30 mouse cellular contexts compared by ENCODE assay signal in genomic region chr8:108661486-108662093, GRCm38 (mm10).
A peak's percentile ranks its signal among the peaks of the same experiment; 100 is the strongest.
DNase-seq lines count a peak whose midpoint lies in the region; ATAC-seq lines count a peak whose summit lies in the region.
"Had no signal": no experiment of that assay in that cellular context is flagged by ENCODE, and none has a peak within 500 bp of the region (broad histone marks: within the 10 kb centered on the region; RNA-seq: fewer than 3 reads in every experiment).

No protein-coding gene starts in this region.

- no peaks in the 10 kb centered on the region for H3K27me3 ChIP-seq in hindbrain, embryonic 10.5 days (ENCODE audit: insufficient read depth, poor library complexity, severe bottlenecking)
- no peaks in the 10 kb centered on the region for H3K27me3 ChIP-seq in hindbrain, embryonic 11.5 days (ENCODE audit: control insufficient read depth, insufficient read depth, low read length)
- H3K27me3 ChIP-seq in embryonic facial prominence, embryonic 14.5 days (replicated peaks; ENCODE audit: control insufficient read depth, insufficient read depth, low read length), result no peaks in the 10 kb centered on the region
- H3K27me3 ChIP-seq in limb, embryonic 13.5 days, result no peaks in the 10 kb centered on the region
- H3K27me3 ChIP-seq: embryonic facial prominence, embryonic 15.5 days; heart, embryonic 15.5 days; liver, embryonic 15.5 days; stomach, embryonic 15.5 days had no signal

- no peak overlapping the region for H3K4me2 ChIP-seq in hindbrain, embryonic 11.5 days (replicated peaks; ENCODE audit: low read depth, low read length)
- no peak overlapping the region for H3K4me2 ChIP-seq in embryonic facial prominence, embryonic 14.5 days (ENCODE audit: low read depth, low read length)
- peak overlapping the region; percentile 11; the same call in 1 of the 2 replicates for H3K4me2 ChIP-seq in limb, embryonic 13.5 days (replicated peaks)
- H3K4me2 ChIP-seq: embryonic facial prominence, embryonic 15.5 days; heart, embryonic 15.5 days; hindbrain, embryonic 14.5 days; liver, embryonic 15.5 days; lung, embryonic 14.5 days; stomach, embryonic 15.5 days had no signal

- intact Hi-C loops in left cerebral cortex, postnatal 25 days (cut with DNase I), result no loop called here

- peaks cover 10% of the 10 kb centered on the region; the same call in 1 of the 2 replicates for H3K4me1 ChIP-seq in hindbrain, embryonic 10.5 days (replicated peaks)
- 0 out of 2 replicates have a peak, but pooled peaks cover 2% of the 10 kb centered on the region for H3K4me1 ChIP-seq in hindbrain, embryonic 11.5 days (replicated peaks; ENCODE audit: control insufficient read depth, insufficient read depth, low read length)
- H3K4me1 ChIP-seq in embryonic facial prominence, embryonic 14.5 days (ENCODE audit: control insufficient read depth, insufficient read depth, low read length), result no peaks in the 10 kb centered on the region; the same call in 1 of the 2 replicates
- peaks cover 13% of the 10 kb centered on the region for H3K4me1 ChIP-seq in limb, embryonic 13.5 days
- H3K4me1 ChIP-seq: embryonic facial prominence, embryonic 15.5 days; heart, embryonic 15.5 days; liver, embryonic 15.5 days; stomach, embryonic 15.5 days had no signal

- 55% methylated on average over 5 of the region's 5 CpGs for WGBS in hindbrain, embryonic 10.5 days
- 54% methylated on average over 5 of the region's 5 CpGs for WGBS in hindbrain, embryonic 11.5 days
- 34% methylated on average over 5 of the region's 5 CpGs for WGBS in embryonic facial prominence, embryonic 14.5 days
- 17% methylated on average over 5 of the region's 5 CpGs for WGBS in limb, embryonic 13.5 days

- H3K27ac ChIP-seq in hindbrain, embryonic 10.5 days, result 0 out of 2 replicates have a peak overlapping the region, but pooled peaks have one; percentile 3
- H3K27ac ChIP-seq in hindbrain, embryonic 11.5 days (ENCODE audit: low read depth, low read length), result no peak overlapping the region
- no peak overlapping the region for H3K27ac ChIP-seq in embryonic facial prominence, embryonic 14.5 days (replicated peaks; ENCODE audit: low read depth, low read length)
- H3K27ac ChIP-seq in limb, embryonic 13.5 days, result no peak overlapping the region
- H3K27ac ChIP-seq: embryonic facial prominence, embryonic 15.5 days; heart, embryonic 15.5 days; hindbrain, embryonic 14.5 days; liver, embryonic 15.5 days; stomach, embryonic 15.5 days had no signal

- no peaks in the 10 kb centered on the region for H3K9me3 ChIP-seq in hindbrain, embryonic 10.5 days
- H3K9me3 ChIP-seq in hindbrain, embryonic 11.5 days (ENCODE audit: control insufficient read depth, low read length), result no peaks in the 10 kb centered on the region
- H3K9me3 ChIP-seq in embryonic facial prominence, embryonic 14.5 days (ENCODE audit: control insufficient read depth, low read length), result no peaks in the 10 kb centered on the region
- no peaks in the 10 kb centered on the region for H3K9me3 ChIP-seq in limb, embryonic 13.5 days
- H3K9me3 ChIP-seq: embryonic facial prominence, embryonic 15.5 days; heart, embryonic 15.5 days; liver, embryonic 15.5 days; stomach, embryonic 15.5 days had no signal

- DNase-seq in hindbrain, embryonic 10.5 days (ENCODE audit: low spot score), result no peak
- DNase-seq in hindbrain, embryonic 11.5 days (ENCODE audit: low spot score), result no peak
- DNase-seq in embryo, embryonic 9.5 days (ENCODE audit: extremely low spot score), result peak; percentile 10
- DNase-seq in embryonic facial prominence, embryonic 14.5 days (ENCODE audit: low spot score), result peak; percentile 14
- no peak for DNase-seq in left cerebral cortex, postnatal 25 days (ENCODE audit: low spot score in 2 of 2)
- no peak for DNase-seq in ovary, postnatal 36 days (ENCODE audit: low spot score)
- DNase-seq: adrenal gland, adult 2 months; adrenal gland, postnatal 36 days; B cell, adult 2 months; cerebellum, adult 18-20 months; cerebellum, postnatal 10 days; heart, postnatal 36 days; kidney, adult 11 months; kidney, postnatal 10 days; layer of hippocampus, postnatal 36 days; liver; lung, embryonic 14.5 days; lung, postnatal 14 days; midbrain, embryonic 14.5 days; retina, postnatal 1 day; right cerebral cortex, postnatal 14 days; thymus, postnatal 14 days had no signal

- H3K36me3 ChIP-seq in hindbrain, embryonic 10.5 days, result no peaks in the 10 kb centered on the region
- no peaks in the 10 kb centered on the region for H3K36me3 ChIP-seq in hindbrain, embryonic 11.5 days (ENCODE audit: control insufficient read depth, insufficient read depth, low read length)
- H3K36me3 ChIP-seq in embryonic facial prominence, embryonic 14.5 days (ENCODE audit: control insufficient read depth, insufficient read depth, low read length), result no peaks in the 10 kb centered on the region
- no peaks in the 10 kb centered on the region for H3K36me3 ChIP-seq in limb, embryonic 13.5 days
- H3K36me3 ChIP-seq: embryonic facial prominence, embryonic 15.5 days; heart, embryonic 15.5 days; liver, embryonic 15.5 days; stomach, embryonic 15.5 days had no signal

- no peak for ATAC-seq in hindbrain, embryonic 11.5 days (ENCODE audit: low FRiP score)
- peak; percentile 41; the same call in 1 of the 2 replicates for ATAC-seq in embryonic facial prominence, embryonic 14.5 days (ENCODE audit: low read depth)
- ATAC-seq in limb, embryonic 13.5 days (ENCODE audit: low FRiP score, low read depth), result no peak; the same call in 1 of the 2 replicates
- ATAC-seq: activated CD4-positive, CD25-positive, alpha-beta regulatory T cell, adult 4 months; forebrain, embryonic 14.5 days had no signal

- H3K9ac ChIP-seq in hindbrain, embryonic 11.5 days (ENCODE audit: low read depth, low read length), result no peak overlapping the region
- H3K9ac ChIP-seq in embryonic facial prominence, embryonic 14.5 days (ENCODE audit: low read depth, low read length), result no peak overlapping the region; the same call in 1 of the 2 replicates
- no peak overlapping the region for H3K9ac ChIP-seq in limb, embryonic 13.5 days
- H3K9ac ChIP-seq: embryonic facial prominence, embryonic 15.5 days; heart, embryonic 15.5 days; hindbrain, embryonic 14.5 days; liver, embryonic 15.5 days; lung, embryonic 14.5 days; stomach, embryonic 15.5 days had no signal

- H3K4me3 ChIP-seq in hindbrain, embryonic 10.5 days, result no peak overlapping the region
- H3K4me3 ChIP-seq in hindbrain, embryonic 11.5 days (ENCODE audit: low read depth, low read length), result no peak overlapping the region
- H3K4me3 ChIP-seq in embryonic facial prominence, embryonic 14.5 days (ENCODE audit: low read depth, low read length), result no peak overlapping the region
- H3K4me3 ChIP-seq in limb, embryonic 13.5 days, result no peak overlapping the region
- H3K4me3 ChIP-seq: embryonic facial prominence, embryonic 15.5 days; heart, embryonic 15.5 days; liver, embryonic 15.5 days; stomach, embryonic 15.5 days had no signal

Comparison
In these comparisons a context has a peak if more than half of its experiments do, and no peak if none do; other contexts are left out.
1. DNase-seq: peak in embryo, embryonic 9.5 days (single experiment) and embryonic facial prominence, embryonic 14.5 days (single experiment); none in hindbrain, embryonic 10.5 days (single experiment), hindbrain, embryonic 11.5 days (single experiment), left cerebral cortex, postnatal 25 days (0 of 2) and ovary, postnatal 36 days (single experiment).